Mouse (Mus musculus) stomach, embryonic 14.5 days (tissue): ENCODE measurements around the gene Fbxw8. TPM values are rescaled to one million over a fixed set of nuclear protein-coding genes. Genes with fewer than 3 reads are reported as not detected.

Experiments used
- ATAC-seq: fragments of 200-750 bp; cut with Nextera tagmentation; 2 replicates; pipeline ENCODE4 v1.8.0; 2017; ENCODE audit warnings: low read depth, moderate TSS enrichment; ENCODE audit not compliant: insufficient number of reproducible peaks, insufficient read depth, low FRiP score
- H3K27ac ChIP-seq: fragments of 300-500 bp; sonication (generic); 2 replicates; pipeline ENCODE4 v1.5.1; 2014; ENCODE audit warnings: mild to moderate bottlenecking, low read length, moderate library complexity, mixed read lengths
- H3K27me3 ChIP-seq: fragments of 300-500 bp; sonication (generic); 2 replicates; pipeline ENCODE4 v1.6.1; 2014; ENCODE audit warnings: low read length, control low read depth, mixed read lengths; ENCODE audit not compliant: control insufficient read depth, insufficient read depth
- H3K36me3 ChIP-seq: fragments of 300-500 bp; sonication (generic); 2 replicates; pipeline ENCODE4 v1.6.1; 2014; ENCODE audit warnings: mild to moderate bottlenecking, control low read depth, low read length, moderate library complexity, mixed read lengths; ENCODE audit not compliant: control insufficient read depth, insufficient read depth
- H3K4me1 ChIP-seq: fragments of 300-500 bp; sonication (generic); 2 replicates; pipeline ENCODE4 v1.6.1; 2014; ENCODE audit warnings: low read length, control low read depth, mixed read lengths; ENCODE audit not compliant: control insufficient read depth, insufficient read depth
- H3K4me2 ChIP-seq: fragments of 300-500 bp; sonication (generic); replicated peaks from 2 replicates; pipeline ENCODE4 v1.6.1; 2014; ENCODE audit warnings: low read depth, low read length, control low read depth
- H3K4me3 ChIP-seq: fragments of 300-500 bp; sonication (generic); 2 replicates; pipeline ENCODE4 v1.5.1; 2014; ENCODE audit warnings: low read depth, low read length, control low read depth
- H3K9ac ChIP-seq: fragments of 300-500 bp; sonication (generic); replicated peaks from 2 replicates; pipeline ENCODE4 v1.6.1; 2014; ENCODE audit warnings: low read depth, mild to moderate bottlenecking, control low read depth, low read length, moderate library complexity, mixed read lengths
- H3K9me3 ChIP-seq: fragments of 300-500 bp; sonication (generic); 2 replicates; pipeline ENCODE4 v1.6.1; 2016; ENCODE audit warnings: low read depth, low read length, control low read depth; ENCODE audit not compliant: control insufficient read depth
- WGBS: fragments of 180-500 bp; shearing (Covaris S2); extraction: QIAGEN DNeasy Blood & Tissue Kit; methylation state at CpG from one replicate; pipeline ENCODE4 v1.1.7; 2014; 5-methylcytosine and 5-hydroxymethylcytosine counted together
- polyA plus RNA-seq: library from polyadenylated mRNA; unstranded; fragments of >200 nt; fragmentation: Nextera tagmentation; extraction: Ambion mirVana; gene quantifications from 2 replicates; pipeline ENCODE4 v1.2.1, GENCODE M21; 2014

Fbxw8 gene
- polyA plus RNA-seq, 1 experiment from 2014 or later: 22.5 TPM

GRCm38 (mm10) chr5:118145999-118146679 lies 9.1 kb downstream of the Fbxw8 start:
- Histone ChIP-seq H3K4me1 (no peaks in the 10 kb centered on the region), H3K9me3 (no peaks in the 10 kb centered on the region), H3K9ac (no peak overlapping the region), H3K27ac (no peak overlapping the region), H3K36me3 (peaks cover 18% of the 10 kb centered on the region), H3K27me3 (no peaks in the 10 kb centered on the region), H3K4me3 (no peak overlapping the region), H3K4me2 (no peak overlapping the region)
- WGBS: 78% methylated on average over 15 of the region's 15 CpGs
- no peak for ATAC-seq

DNA sequence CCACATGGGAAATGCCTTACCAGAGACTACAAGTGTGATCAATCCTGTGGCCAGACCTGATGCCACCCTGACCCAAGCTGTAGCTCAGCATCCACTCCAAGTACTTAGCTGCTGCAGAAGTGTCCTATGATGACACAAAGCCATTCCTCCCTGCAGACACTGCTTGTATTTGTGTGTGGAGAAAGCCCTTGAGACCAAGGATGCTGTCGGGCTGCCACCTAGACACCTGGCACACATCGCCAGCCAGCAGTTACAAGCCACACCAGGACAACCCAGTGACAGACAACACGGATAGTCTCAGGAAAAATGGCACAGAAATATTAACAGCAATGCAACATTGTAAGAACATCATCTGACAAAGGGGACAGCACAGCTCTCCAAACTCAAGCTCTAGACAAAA lies 9.8 kb downstream of the Fbxw8 start:
- H3K4me2 ChIP-seq: no peak overlapping the region
- no peak for ATAC-seq
- peaks cover 19% of the 10 kb centered on the region for H3K36me3 ChIP-seq
- WGBS: 95% methylated on average over 3 of the region's 3 CpGs
- H3K27me3 ChIP-seq: no peaks in the 10 kb centered on the region
- H3K4me1 ChIP-seq: no peaks in the 10 kb centered on the region
- no peak overlapping the region for H3K4me3 ChIP-seq
- no peak overlapping the region for H3K9ac ChIP-seq
- no peak overlapping the region for H3K27ac ChIP-seq
- no peaks in the 10 kb centered on the region for H3K9me3 ChIP-seq

GRCm38 (mm10) chr5:118144770-118145169 lies 10.5 kb downstream of the Fbxw8 start:
- ATAC-seq: no peak
- Histone ChIP-seq H3K36me3 (peaks cover 19% of the 10 kb centered on the region), H3K27me3 (no peaks in the 10 kb centered on the region), H3K27ac (no peak overlapping the region), H3K4me1 (no peaks in the 10 kb centered on the region), H3K9me3 (no peaks in the 10 kb centered on the region), H3K4me3 (no peak overlapping the region), H3K4me2 (no peak overlapping the region), H3K9ac (no peak overlapping the region)
- WGBS: 79% methylated on average over 6 of the region's 6 CpGs

DNA sequence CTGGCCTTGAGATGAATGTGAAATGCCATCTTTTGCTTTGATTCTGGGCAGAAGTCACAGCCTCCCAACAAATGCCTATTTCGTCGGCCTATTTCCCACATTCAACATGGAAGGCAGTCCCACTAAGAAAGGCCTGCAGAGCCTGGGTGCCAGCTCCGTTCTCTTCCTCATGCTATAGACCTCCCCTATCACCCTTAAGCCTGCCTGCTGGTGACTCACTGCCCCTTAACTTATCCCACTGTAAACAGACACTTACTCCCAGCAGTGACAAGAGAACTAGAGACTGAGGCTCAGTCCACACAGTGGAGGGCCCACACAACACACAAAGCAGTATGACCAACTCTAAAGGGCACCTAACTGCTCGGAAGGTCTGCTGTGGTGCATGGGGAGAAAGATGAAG lies 10.9 kb downstream of the Fbxw8 start:
- H3K9me3 ChIP-seq: no peaks in the 10 kb centered on the region
- H3K4me1 ChIP-seq: no peaks in the 10 kb centered on the region
- 70% methylated on average over 4 of the region's 4 CpGs for whole genome bisulfite sequencing
- no peak overlapping the region for H3K27ac ChIP-seq
- H3K4me2 ChIP-seq: no peak overlapping the region
- H3K4me3 ChIP-seq: no peak overlapping the region
- no peaks in the 10 kb centered on the region for H3K27me3 ChIP-seq
- peaks cover 19% of the 10 kb centered on the region for H3K36me3 ChIP-seq
- no peak overlapping the region for H3K9ac ChIP-seq
- no peak for ATAC-seq

GRCm38 (mm10) chr5:118143211-118144026 lies 11.8 kb downstream of the Fbxw8 start:
- no peak for ATAC-seq
- WGBS: 80% methylated on average over 12 of the region's 12 CpGs

DNA sequence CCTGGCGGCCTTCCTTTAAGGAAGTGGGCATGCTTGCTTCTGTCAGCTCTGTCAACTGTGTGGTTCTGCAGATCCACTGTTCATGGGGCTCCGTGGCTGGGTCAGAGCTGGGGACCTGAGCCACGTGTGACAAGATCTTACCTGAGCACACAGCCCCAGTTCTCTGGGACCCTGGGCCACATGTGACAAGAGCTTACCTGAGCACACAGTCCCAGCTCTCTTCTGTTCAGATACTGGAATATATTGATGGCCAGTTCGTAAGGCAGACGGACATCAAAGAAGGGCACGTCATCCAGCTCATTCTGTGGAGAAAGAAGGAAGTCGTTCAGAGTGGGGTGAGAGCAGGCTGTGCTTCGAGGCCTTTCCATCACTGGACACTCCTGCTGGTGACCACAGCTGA lies 12.8 kb downstream of the Fbxw8 start:
- Histone ChIP-seq H3K27me3 (no peaks in the 10 kb centered on the region), H3K36me3 (peaks cover 19% of the 10 kb centered on the region), H3K4me1 (no peaks in the 10 kb centered on the region), H3K4me3 (no peak overlapping the region), H3K9me3 (no peaks in the 10 kb centered on the region), H3K4me2 (no peak overlapping the region), H3K27ac (no peak overlapping the region), H3K9ac (no peak overlapping the region)
- no peak for ATAC-seq
- WGBS: 87% methylated on average over 8 of the region's 8 CpGs

More at GRCm38 (mm10) chr5:118143211-118144026, 11.8 kb downstream of the Fbxw8 start:
- Histone ChIP-seq H3K4me3 (no peak overlapping the region), H3K4me2 (no peak overlapping the region), H3K36me3 (peaks cover 19% of the 10 kb centered on the region), H3K27me3 (no peaks in the 10 kb centered on the region), H3K9ac (no peak overlapping the region), H3K9me3 (no peaks in the 10 kb centered on the region), H3K27ac (no peak overlapping the region), H3K4me1 (no peaks in the 10 kb centered on the region)

DNA sequence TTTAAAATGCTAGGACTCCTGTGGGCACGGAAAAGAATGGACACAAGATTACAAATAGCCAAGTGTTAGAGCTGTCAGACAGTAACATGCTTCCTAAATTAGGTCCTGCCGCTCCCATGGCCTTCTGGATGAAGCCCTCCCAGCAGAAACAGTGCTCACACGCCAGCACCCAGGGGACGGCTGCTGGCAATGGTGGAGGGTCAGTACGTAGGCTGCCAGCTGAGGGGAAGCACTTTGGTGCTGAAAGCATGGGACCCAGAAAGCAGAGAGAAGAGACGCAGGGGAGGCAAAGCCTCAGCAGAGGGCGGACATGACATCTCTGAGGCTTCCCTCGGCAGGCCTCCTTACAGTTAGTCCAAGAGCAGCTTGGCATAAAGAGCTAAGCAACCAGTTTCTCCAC lies 15.6 kb downstream of the Fbxw8 start:
- H3K27ac ChIP-seq: no peak overlapping the region
- no peak overlapping the region for H3K9ac ChIP-seq
- H3K27me3 ChIP-seq: no peaks in the 10 kb centered on the region
- ATAC-seq: no peak
- peaks cover 19% of the 10 kb centered on the region for H3K36me3 ChIP-seq
- H3K4me2 ChIP-seq: no peak overlapping the region
- no peaks in the 10 kb centered on the region for H3K4me1 ChIP-seq
- H3K9me3 ChIP-seq: no peaks in the 10 kb centered on the region
- no peak overlapping the region for H3K4me3 ChIP-seq
- 89% methylated on average over 8 of the region's 8 CpGs for WGBS

DNA sequence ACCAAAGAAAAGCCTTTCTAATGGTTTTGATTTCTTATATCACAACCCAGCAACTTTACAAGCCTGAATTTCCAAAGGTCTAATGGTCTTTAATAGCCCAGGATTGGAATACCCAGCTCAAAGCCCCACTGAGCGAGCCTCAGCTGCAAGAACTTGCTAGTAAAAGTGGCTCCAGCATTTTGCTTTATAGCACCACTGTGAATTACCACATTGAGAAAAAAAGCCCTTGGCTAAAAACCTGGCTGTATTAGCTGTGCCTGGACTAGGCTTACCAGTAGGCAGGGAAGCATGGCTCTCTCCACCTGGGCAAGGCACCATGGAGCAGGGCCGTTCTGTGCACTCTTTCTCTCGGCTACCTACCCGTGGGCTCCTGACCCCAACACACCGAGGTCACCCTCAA lies 18.9 kb downstream of the Fbxw8 start:
- no peak for ATAC-seq
- WGBS: 76% methylated on average over 5 of the region's 5 CpGs
- Histone ChIP-seq H3K4me2 (no peak overlapping the region), H3K36me3 (peaks cover 7% of the 10 kb centered on the region), H3K9ac (no peak overlapping the region), H3K4me1 (no peaks in the 10 kb centered on the region), H3K27ac (no peak overlapping the region), H3K9me3 (no peaks in the 10 kb centered on the region), H3K4me3 (no peak overlapping the region), H3K27me3 (no peaks in the 10 kb centered on the region)
